Mouse (Mus musculus): Measurements from ENCODE around the gene Mrps7.

Mrps7 gene

GRCm38 (mm10) chr11:115603476-115604303 is at the start of gene Mrps7, which contains the start of gene Gga3:
Mrps7 (plus strand) TSS chr11:115603925.
Gga3 (minus strand) TSS chr11:115604051.
- peak; percentile 89 for DNase-seq (ENCODE audit: low spot score)

GRCm38 (mm10) chr11:115555717-115556116 is 48.0 kb upstream of the Mrps7 start:
- DNase-seq (ENCODE audit: low spot score) = no peak

- peak; percentile 13 for DNase-seq (ENCODE audit: low spot score)
Observed at GRCm38 (mm10) chr11:115563406-115563805, 40.3 kb upstream of the Mrps7 start.

- peak; percentile 95 for DNase-seq (ENCODE audit: low spot score)
Observed at GRCm38 (mm10) chr11:115564064-115564809, 39.5 kb upstream of the Mrps7 start, which contains the start of gene Nup85. Nup85 (plus strand) TSS chr11:115564434.

GRCm38 (mm10) chr11:115564961-115565360 is 38.8 kb upstream of the Mrps7 start:
- DNase-seq (ENCODE audit: low spot score) = no peak

- DNase-seq (ENCODE audit: low spot score) = no peak
Observed at GRCm38 (mm10) chr11:115579080-115579479, 24.6 kb upstream of the Mrps7 start.

GRCm38 (mm10) chr11:115582913-115583606 is 20.7 kb upstream of the Mrps7 start:
- no peak for DNase-seq (ENCODE audit: low spot score)

- DNase-seq (ENCODE audit: low spot score) = no peak
Observed at GRCm38 (mm10) chr11:115584376-115585073, 19.2 kb upstream of the Mrps7 start.

GRCm38 (mm10) chr11:115585573-115586100 is 18.1 kb upstream of the Mrps7 start:
- DNase-seq (ENCODE audit: low spot score) = no peak

GRCm38 (mm10) chr11:115586403-115586802 is 17.3 kb upstream of the Mrps7 start:
- DNase-seq (ENCODE audit: low spot score) = no peak

GRCm38 (mm10) chr11:115587984-115588383 is 15.7 kb upstream of the Mrps7 start:
- no peak for DNase-seq (ENCODE audit: low spot score)

- peak; percentile 51 for DNase-seq (ENCODE audit: low spot score)
Observed at GRCm38 (mm10) chr11:115590526-115591075, 13.1 kb upstream of the Mrps7 start.

GRCm38 (mm10) chr11:115595209-115595608 is 8.5 kb upstream of the Mrps7 start:
- DNase-seq (ENCODE audit: low spot score) = no peak

- no peak for DNase-seq (ENCODE audit: low spot score)
Observed at GRCm38 (mm10) chr11:115598309-115598708, 5.4 kb upstream of the Mrps7 start.

GRCm38 (mm10) chr11:115599722-115600121 is 4.0 kb upstream of the Mrps7 start:
- DNase-seq (ENCODE audit: low spot score) = no peak

- no peak for DNase-seq (ENCODE audit: low spot score)
Observed at GRCm38 (mm10) chr11:115600743-115601142, 3.0 kb upstream of the Mrps7 start.

GRCm38 (mm10) chr11:115601174-115601573 is 2.6 kb upstream of the Mrps7 start:
- DNase-seq (ENCODE audit: low spot score) = no peak

GRCm38 (mm10) chr11:115603128-115603475 is 623 bp upstream of the Mrps7 start:
- DNase-seq (ENCODE audit: low spot score) = no peak

GRCm38 (mm10) chr11:115604304-115604696 is 575 bp downstream of the Mrps7 start:
- peak; percentile 30 for DNase-seq (ENCODE audit: low spot score)

GRCm38 (mm10) chr11:115606733-115607132 is 3.0 kb downstream of the Mrps7 start:
- DNase-seq (ENCODE audit: low spot score) = no peak

Data from MN1 (cell line).